Mouse (Mus musculus): ENCODE results near the gene Olfr1509.
"Not testable (repeated sequence)": the region's sequence is repeated elsewhere in the genome, so short reads cannot be mapped to it uniquely, and the experiment has no call there.

Olfr1509 gene

GRCm38 (mm10) chr14:52442690-52443089, at the start of gene Olfr1509:
Olfr1509 (plus strand) TSS chr14:52442990.
- DNase-seq (ENCODE audit: low read depth, low spot score): no peak

GRCm38 (mm10) chr14:52397279-52397678, 45.5 kb upstream of the Olfr1509 start, which contains the start of gene Olfr1511:
Olfr1511 (minus strand) TSS chr14:52397379.
- DNase-seq (ENCODE audit: low read depth, low spot score): no peak

- DNase-seq (ENCODE audit: low read depth, low spot score): not testable (repeated sequence)
Measured at GRCm38 (mm10) chr14:52410142-52410919, 32.5 kb upstream of the Olfr1509 start.

GRCm38 (mm10) chr14:52414273-52414672, 28.5 kb upstream of the Olfr1509 start, which contains the start of gene Olfr1510:
Olfr1510 (minus strand) TSS chr14:52414373.
- no peak for DNase-seq (ENCODE audit: low read depth, low spot score)

GRCm38 (mm10) chr14:52427686-52428085, 15.1 kb upstream of the Olfr1509 start:
- no peak for DNase-seq (ENCODE audit: low read depth, low spot score)

GRCm38 (mm10) chr14:52451138-52451537, 8.3 kb downstream of the Olfr1509 start:
- DNase-seq (ENCODE audit: low read depth, low spot score): no peak

- DNase-seq (ENCODE audit: low read depth, low spot score): no peak
Measured at GRCm38 (mm10) chr14:52461928-52462327, 19.1 kb downstream of the Olfr1509 start.

GRCm38 (mm10) chr14:52465738-52466137, 22.9 kb downstream of the Olfr1509 start:
- no peak for DNase-seq (ENCODE audit: low read depth, low spot score)

GRCm38 (mm10) chr14:52467395-52467794, 24.6 kb downstream of the Olfr1509 start, which contains the start of gene Olfr1508:
Olfr1508 (minus strand) TSS chr14:52467495.
- DNase-seq (ENCODE audit: low read depth, low spot score): no peak

- DNase-seq (ENCODE audit: low read depth, low spot score): no peak
Measured at GRCm38 (mm10) chr14:52495516-52495915, 52.7 kb downstream of the Olfr1509 start, which contains the start of gene Olfr1507. Olfr1507 (minus strand) TSS chr14:52495749.

All from ES-CJ7 (cell line).